Mouse (Mus musculus): ENCODE data around the gene Six2. TPM values are rescaled to one million over a fixed set of nuclear protein-coding genes. Genes with fewer than 3 reads are reported as not detected.

The Six2 gene
- total and polyA plus RNA-seq, 3 experiments: 0.04 to 0.40 TPM; not detected in 1

DNA sequence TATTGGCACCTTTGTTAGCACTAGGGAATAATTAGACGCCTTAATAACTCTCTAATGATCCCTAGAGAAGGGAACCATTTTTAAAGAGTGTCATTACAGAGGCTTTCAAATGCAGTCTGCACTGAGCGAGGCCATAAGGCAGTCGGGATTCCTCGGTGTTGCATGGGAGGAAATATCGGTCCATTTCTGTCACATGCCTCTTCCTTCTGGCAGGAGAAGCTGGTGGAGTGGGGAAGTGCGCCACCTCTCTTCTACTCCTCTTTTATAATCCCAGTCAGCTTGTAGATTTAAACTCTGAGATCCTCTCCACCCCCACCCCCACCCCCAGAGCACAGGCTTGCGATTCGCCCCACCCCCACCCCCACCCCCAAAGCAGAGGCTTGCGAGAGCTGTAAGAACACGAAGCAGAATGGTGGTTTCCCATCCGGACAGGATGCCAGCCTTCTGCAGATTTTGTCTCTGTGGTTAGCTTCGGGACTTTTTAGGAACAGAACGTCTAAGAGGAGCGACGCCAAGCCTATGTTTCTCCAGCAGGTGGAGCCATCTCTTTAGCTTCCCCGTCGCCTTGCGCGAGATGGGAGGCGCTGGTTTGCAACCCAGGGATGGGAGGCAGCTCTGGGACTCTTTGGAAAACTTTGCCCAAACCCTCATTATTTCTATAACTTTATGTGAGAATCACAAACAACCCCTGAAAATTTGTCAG, 23.3 kb downstream of the Six2 start (continued):
- TF ChIP-seq UBTF (IDR thresholded peaks at IDR 0.05; ENCODE audit: low read depth, low read length) (no peak), POLR2A (IDR thresholded peaks at IDR 0.05; ENCODE audit: low read depth, low read length) (0 out of 2 replicates have a peak, but pooled peaks have one; percentile 7), HCFC1 (IDR thresholded peaks at IDR 0.05; ENCODE audit: low read depth, low read length) (peak; percentile 27; the same call in 1 of the 2 replicates), TCF12 (IDR thresholded peaks at IDR 0.05; ENCODE audit: low read depth, low read length) (0 out of 2 replicates have a peak, but pooled peaks have one; percentile 50), MYC (IDR thresholded peaks at IDR 0.05; ENCODE audit: low read depth, low read length) (no peak), KAT2A (IDR thresholded peaks at IDR 0.05; ENCODE audit: insufficient replicate concordance, low read length) (no peak), CTCF (conservative IDR thresholded peaks at IDR 0.05 in 1 of 2, IDR thresholded peaks at IDR 0.05 in 1 of 2; ENCODE audit: low read depth in 2 of 2, low read length in 2 of 2) (peak; percentile 28 to 97; a peak in 3 of 4 replicates), RAD21 (IDR thresholded peaks at IDR 0.05; ENCODE audit: low read depth, low read length) (peak; percentile 98), CHD2 (IDR thresholded peaks at IDR 0.05; ENCODE audit: low read length) (peak; percentile 76), RCOR1 (conservative IDR thresholded peaks at IDR 0.05; ENCODE audit: low read depth, low read length) (no peak), E2F4 (IDR thresholded peaks at IDR 0.05; ENCODE audit: insufficient replicate concordance, low read depth, low read length) (no peak), ZKSCAN1 (IDR thresholded peaks at IDR 0.05; ENCODE audit: borderline replicate concordance, low read depth, low read length) (no peak), MEF2A (IDR thresholded peaks at IDR 0.05; ENCODE audit: borderline replicate concordance, low read depth, low read length) (peak; percentile 69), IRF4 (IDR thresholded peaks at IDR 0.05; ENCODE audit: low read depth, low read length) (peak; percentile 47), ZC3H11A (IDR thresholded peaks at IDR 0.05; ENCODE audit: low read depth, low read length) (peak; percentile 85)

DNA sequence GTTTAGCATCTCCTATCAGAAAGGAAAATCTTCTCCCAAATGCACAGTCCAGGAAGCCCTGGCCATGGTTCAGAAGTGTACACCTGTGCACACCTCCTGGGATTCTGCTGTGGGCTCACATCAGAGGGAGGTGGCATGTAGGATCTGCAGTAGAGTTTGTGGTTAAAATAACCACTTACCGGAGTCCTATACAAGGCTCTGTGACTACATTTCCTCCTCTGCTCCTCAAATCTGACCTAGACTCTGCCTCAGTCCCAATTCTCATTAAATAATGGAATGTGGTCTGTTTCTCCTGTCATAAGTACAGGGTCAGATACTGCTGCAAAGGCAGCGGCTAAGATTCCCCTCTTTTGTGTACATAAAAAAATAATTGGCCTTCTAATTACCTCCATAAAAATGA, 23.9 kb downstream of the Six2 start:
- TF ChIP-seq MYC (IDR thresholded peaks at IDR 0.05; ENCODE audit: low read depth, low read length) (no peak), EP300 (IDR thresholded peaks at IDR 0.05; ENCODE audit: low read length) (no peak)
- peak overlapping the region; percentile 62; the same call in 1 of the 2 replicates for H3K4me2 ChIP-seq (ENCODE audit: insufficient read depth, low read depth, poor library complexity, severe bottlenecking)
- no peaks in the 10 kb centered on the region for H3K9me3 ChIP-seq (replicated peaks; ENCODE audit: low read length)
- H3K4me3 ChIP-seq (replicated peaks in 1 of 3; ENCODE audit: low read depth in 2 of 3, low read length in 2 of 3, poor library complexity in 1 of 3): no peak overlapping the region
- H3K9ac ChIP-seq (ENCODE audit: insufficient read depth, low read depth): no peak overlapping the region; the same call in 1 of the 2 replicates
- no peak overlapping the region for H3K27ac ChIP-seq (ENCODE audit: insufficient read depth, low read depth)
- no peaks in the 10 kb centered on the region for H3K36me3 ChIP-seq (replicated peaks in 1 of 2; ENCODE audit: control insufficient read depth in 1 of 2, insufficient read depth in 1 of 2, low read length in 1 of 2)
- no peaks in the 10 kb centered on the region for H3K79me2 ChIP-seq (replicated peaks; ENCODE audit: control insufficient read depth, extremely low read depth, insufficient read depth, poor library complexity, severe bottlenecking)
- H3K27me3 ChIP-seq (replicated peaks): peaks cover 2% of the 10 kb centered on the region
- dilution Hi-C loops (cut with MboI; ENCODE audit: extremely low pct_ligation_motif_present, extremely low pct_unique_long_range_greater_than_20kb, low sequenced_read_pairs) (no loop called here), in situ Hi-C loops (cut with MboI; ENCODE audit: low pct_ligation_motif_present, low pct_unique_long_range_greater_than_20kb, low sequenced_read_pairs) (loop anchor here (5.0 to 25.0 kb wide), 3 partner anchors 221 to 798 kb away; no protein-coding TSS in a partner anchor)
- DNase-seq (ENCODE audit: extremely low read depth): no peak
- peaks cover 4 to 14% of the 10 kb centered on the region in 2 experiments; a peak in 3 of 4 replicates for H3K4me1 ChIP-seq (ENCODE audit: control insufficient read depth in 1 of 2, insufficient read depth in 2 of 2)

GRCm38 (mm10) chr17:85661521-85661920, 26.6 kb downstream of the Six2 start:
- in situ Hi-C loops (cut with MboI; ENCODE audit: low pct_ligation_motif_present, low pct_unique_long_range_greater_than_20kb, low sequenced_read_pairs): loop anchor here (5.0 to 25.0 kb wide), 3 partner anchors 223 to 801 kb away; no protein-coding TSS in a partner anchor
- dilution Hi-C loops (cut with MboI; ENCODE audit: extremely low pct_ligation_motif_present, extremely low pct_unique_long_range_greater_than_20kb, low sequenced_read_pairs): no loop called here
- Histone ChIP-seq H3K4me3 (replicated peaks in 1 of 3; ENCODE audit: low read depth in 2 of 3, low read length in 2 of 3, poor library complexity in 1 of 3) (no peak overlapping the region), H3K9me3 (replicated peaks; ENCODE audit: low read length) (no peaks in the 10 kb centered on the region), H3K9ac (ENCODE audit: insufficient read depth, low read depth) (no peak overlapping the region), H3K4me1 (ENCODE audit: control insufficient read depth in 1 of 2, insufficient read depth in 2 of 2) (peaks cover 4 to 14% of the 10 kb centered on the region in 2 experiments; a peak in 3 of 4 replicates), H3K36me3 (replicated peaks in 1 of 2; ENCODE audit: control insufficient read depth in 1 of 2, insufficient read depth in 1 of 2, low read length in 1 of 2) (no peaks in the 10 kb centered on the region), H3K4me2 (ENCODE audit: insufficient read depth, low read depth, poor library complexity, severe bottlenecking) (no peak overlapping the region), H3K79me2 (replicated peaks; ENCODE audit: control insufficient read depth, extremely low read depth, insufficient read depth, poor library complexity, severe bottlenecking) (no peaks in the 10 kb centered on the region), H3K27me3 (replicated peaks) (peaks cover 2% of the 10 kb centered on the region), H3K27ac (ENCODE audit: insufficient read depth, low read depth) (no peak overlapping the region)
- TF ChIP-seq TBP (conservative IDR thresholded peaks at IDR 0.05; ENCODE audit: low read depth, low read length) (no peak), POLR2A (IDR thresholded peaks at IDR 0.05; ENCODE audit: low read depth, low read length) (no peak), MAX (IDR thresholded peaks at IDR 0.05; ENCODE audit: low read length) (no peak), EP300 (IDR thresholded peaks at IDR 0.05; ENCODE audit: low read length) (no peak), MXI1 (IDR thresholded peaks at IDR 0.05; ENCODE audit: low read depth, low read length) (no peak), JUN (IDR thresholded peaks at IDR 0.05; ENCODE audit: insufficient read depth, low read depth, low read length) (no peak), JUND (conservative IDR thresholded peaks at IDR 0.05; ENCODE audit: low read depth, low read length) (no peak), MYC (IDR thresholded peaks at IDR 0.05; ENCODE audit: low read depth, low read length) (no peak), ZMIZ1 (IDR thresholded peaks at IDR 0.05; ENCODE audit: low read depth, low read length) (no peak), SMC3 (IDR thresholded peaks at IDR 0.05; ENCODE audit: low read depth, low read length) (no peak), RAD21 (IDR thresholded peaks at IDR 0.05; ENCODE audit: low read depth, low read length) (no peak), MAZ (IDR thresholded peaks at IDR 0.05; ENCODE audit: low read depth, low read length) (no peak), RCOR1 (conservative IDR thresholded peaks at IDR 0.05; ENCODE audit: low read depth, low read length) (no peak), ZKSCAN1 (IDR thresholded peaks at IDR 0.05; ENCODE audit: borderline replicate concordance, low read depth, low read length) (no peak), NELFE (IDR thresholded peaks at IDR 0.05; ENCODE audit: low read depth, low read length) (no peak), MAFK (IDR thresholded peaks at IDR 0.05; ENCODE audit: insufficient replicate concordance, low read length) (no peak), UBTF (IDR thresholded peaks at IDR 0.05; ENCODE audit: low read depth, low read length) (no peak)
- no peak for DNase-seq (ENCODE audit: extremely low read depth)
